Mouse (Mus musculus) kidney, adult 2 months (tissue): Measurements from ENCODE around the gene Kctd10.

ENCODE experiments used
- CTCF ChIP-seq: fragments of 200-500 bp; conservative IDR thresholded peaks from 2 replicates; pipeline ENCODE4 v1.5.1; 2011; ENCODE audit warnings: low read depth, mild to moderate bottlenecking, control low read depth, low read length, moderate library complexity, mixed read lengths; ENCODE audit not compliant: insufficient read depth, insufficient read length
- POLR2A ChIP-seq: fragments of 200-500 bp; IDR thresholded peaks from one replicate; pipeline ENCODE4 v1.6.1; 2011; ENCODE audit warnings: low read depth, low read length, control low read depth

- TF ChIP-seq CTCF (no peak), POLR2A (no peak)
These were observed 27.0 kb upstream of the Kctd10 start for GRCm38 (mm10) chr5:114407269-114407668.
